Mouse (Mus musculus) ES-E14 (cell line): ENCODE measurements at regions not wholly inside any gene's neighbourhood (a gene's known extent, or its start where the extent isn't known, plus 50 kb on each side); places are given as distances from the start of the nearest gene placed in this dataset.

Experiments used
- DNase-seq: peaks from one replicate; pipeline ENCODE4 v3.0.0-alpha.2; 2013; ENCODE audit warnings: low read depth, low spot score
- H3K27ac ChIP-seq: 2 replicates; pipeline ENCODE4 v1.5.1; 2012; ENCODE audit warnings: low read depth, mild to moderate bottlenecking, low read length, moderate library complexity, mixed read lengths; ENCODE audit not compliant: poor library complexity, insufficient read depth, severe bottlenecking
- H3K36me3 ChIP-seq: 2 replicates; pipeline ENCODE4 v1.6.1; 2012; ENCODE audit warnings: mild to moderate bottlenecking, low read length, moderate library complexity, mixed read lengths; ENCODE audit not compliant: control insufficient read depth, poor library complexity, insufficient read depth, severe bottlenecking
- H3K4me1 ChIP-seq, 2 experiments: fragments of 150-350 bp in 1 of 2; sonication (generic) in 1 of 2; 2 replicates each; pipeline ENCODE4 v1.6.1; 2012; ENCODE audit warnings: low read length in 2 of 2, mild to moderate bottlenecking in 1 of 2, mixed read lengths in 1 of 2; ENCODE audit not compliant: control insufficient read depth in 2 of 2, insufficient read depth in 2 of 2, poor library complexity in 1 of 2
- H3K4me3 ChIP-seq, 2 experiments: fragments of 150-350 bp in 1 of 2; sonication (generic) in 1 of 2; 2 replicates each; pipeline ENCODE4 v1.5.1; 2012; ENCODE audit warnings: low read length in 2 of 2, low read depth in 1 of 2, mild to moderate bottlenecking in 1 of 2, mixed read lengths in 1 of 2; ENCODE audit not compliant: insufficient read depth in 1 of 2, poor library complexity in 1 of 2, severe bottlenecking in 1 of 2
- H3K9ac ChIP-seq: 2 replicates; pipeline ENCODE4 v1.6.1; 2012; ENCODE audit warnings: low read depth, mild to moderate bottlenecking, low read length, mixed read lengths; ENCODE audit not compliant: poor library complexity, insufficient read depth, severe bottlenecking
- H3K9me3 ChIP-seq: fragments of 150-350 bp; sonication (generic); 2 replicates; pipeline ENCODE4 v1.6.1; 2012; ENCODE audit warnings: low read depth, mild to moderate bottlenecking, low read length; ENCODE audit not compliant: control insufficient read depth, insufficient read depth
- CHD2 ChIP-seq: IDR thresholded peaks from 2 replicates; pipeline ENCODE4 v1.6.1; 2014; ENCODE audit warnings: mild to moderate bottlenecking, low read depth, low read length, inconsistent platforms
- HCFC1 ChIP-seq: IDR thresholded peaks from 2 replicates; pipeline ENCODE4 v1.6.1; 2012; ENCODE audit warnings: low read length, inconsistent platforms, borderline replicate concordance; ENCODE audit not compliant: insufficient read depth
- MAFK ChIP-seq: IDR thresholded peaks from 2 replicates; pipeline ENCODE4 v1.6.1; 2014; ENCODE audit warnings: mild to moderate bottlenecking, low read depth, low read length, inconsistent platforms; ENCODE audit not compliant: insufficient read depth
- ZC3H11A ChIP-seq: IDR thresholded peaks from 2 replicates; pipeline ENCODE4 v1.6.1; 2012; ENCODE audit warnings: low read depth, mild to moderate bottlenecking, inconsistent platforms, low read length, borderline replicate concordance
- ZNF384 ChIP-seq: IDR thresholded peaks from 2 replicates; pipeline ENCODE4 v1.6.1; 2012; ENCODE audit warnings: low read depth, low read length, inconsistent platforms
- in situ Hi-C, 2 experiments: fragments of 600-800 bp; cut with MboI; formaldehyde crosslinking; loops; one replicate each; pipeline ENCODE4 v1.15.1; 2025; ENCODE audit warnings: low sequenced_read_pairs in 2 of 2, inconsistent platforms in 1 of 2; ENCODE audit not compliant: unreplicated experiment in 2 of 2

GRCm38 (mm10) chr7:35920194-35920609 is 117.4 kb upstream of the Zfp507 start:
- Histone ChIP-seq H3K9ac (no peak overlapping the region), H3K36me3 (no peaks in the 10 kb centered on the region), H3K4me1 (0 out of 4 replicates have a peak, but pooled peaks cover 0 to 2% of the 10 kb centered on the region in 2 experiments), H3K4me3 (no peak overlapping the region), H3K9me3 (no peaks in the 10 kb centered on the region), H3K27ac (no peak overlapping the region)
- no peak for DNase-seq
- TF ChIP-seq ZC3H11A (no peak), CHD2 (no peak), MAFK (no peak), ZNF384 (no peak), HCFC1 (no peak)
- in situ Hi-C loops: no loop called here

GRCm38 (mm10) chr7:35910109-35910706 is 107.4 kb upstream of the Zfp507 start:
- H3K4me1 ChIP-seq: peaks cover 0 to 5% of the 10 kb centered on the region in 2 experiments; a peak in 1 of 4 replicates
- no peak overlapping the region for H3K27ac ChIP-seq
- no peak overlapping the region for H3K9ac ChIP-seq
- no peak for DNase-seq
- no peaks in the 10 kb centered on the region for H3K36me3 ChIP-seq
- in situ Hi-C loops: no loop called here
- TF ChIP-seq MAFK (no peak), CHD2 (no peak), ZNF384 (no peak), ZC3H11A (no peak), HCFC1 (no peak)
- H3K4me3 ChIP-seq: no peak overlapping the region
- H3K9me3 ChIP-seq: no peaks in the 10 kb centered on the region

GRCm38 (mm10) chr7:35901942-35902381 is 99.2 kb upstream of the Zfp507 start:
- Histone ChIP-seq H3K9me3 (no peaks in the 10 kb centered on the region), H3K9ac (no peak overlapping the region), H3K36me3 (no peaks in the 10 kb centered on the region), H3K4me3 (peak overlapping the region in 1 of 2 experiments; percentile 21; a peak in 2 of 4 replicates), H3K4me1 (peaks cover 0 to 1% of the 10 kb centered on the region in 2 experiments; a peak in 1 of 4 replicates), H3K27ac (no peak overlapping the region)
- in situ Hi-C loops: loop anchor here in 1 of 2 experiments (5.0 to 10.0 kb wide), 2 partner anchors 35 to 263 kb away; no protein-coding TSS in a partner anchor
- no peak for TF ChIP-seq MAFK
- no peak for TF ChIP-seq ZNF384
- 0 out of 2 replicates have a peak, but pooled peaks have one; percentile 49 for TF ChIP-seq ZC3H11A
- no peak for TF ChIP-seq HCFC1
- no peak for TF ChIP-seq CHD2
- peak; percentile 40 for DNase-seq

GRCm38 (mm10) chr7:35898701-35899445 is 96.1 kb upstream of the Zfp507 start:
- no peak for DNase-seq
- no peak overlapping the region for H3K4me3 ChIP-seq
- H3K36me3 ChIP-seq: no peaks in the 10 kb centered on the region
- H3K9ac ChIP-seq: no peak overlapping the region
- no peak for TF ChIP-seq CHD2
- TF ChIP-seq HCFC1: no peak
- no peak for TF ChIP-seq ZC3H11A
- no peak for TF ChIP-seq MAFK
- no peak for TF ChIP-seq ZNF384
- no peak overlapping the region for H3K27ac ChIP-seq
- in situ Hi-C loops: no loop called here
- H3K9me3 ChIP-seq: no peaks in the 10 kb centered on the region
- peaks cover 0 to 1% of the 10 kb centered on the region in 2 experiments; a peak in 1 of 4 replicates for H3K4me1 ChIP-seq
